Mouse (Mus musculus) kidney, adult 10 weeks (tissue): ENCODE data around the gene Alx1. TPM values are rescaled to one million over a fixed set of nuclear protein-coding genes. Genes with fewer than 3 reads are reported as not detected.

ENCODE experiments used
- polyA plus RNA-seq: library from polyadenylated mRNA; stranded (reverse); fragments of 350-450 nt; fragmentation: Illumina TruSeq; extraction: RNeasy Lipid Tissue Mini Kit (QIAGEN cat#74804); gene quantifications from one replicate; pipeline ENCODE4 v1.2.3, GENCODE M21; 2014; ENCODE audit warnings: low read depth, low replicate concordance

Gene Alx1
- polyA plus RNA-seq: 8.8 TPM

GRCm38 (mm10) chr10:103029730-103030490 is at the start of gene Alx1:
Gene Alx1 (minus strand): TSS chr10:103030215.

Other genes starting within 250 kb of the Alx1 start
- gene Lrriq1, start 206.1 kb upstream of the Alx1 start, polyA plus RNA-seq: 5.5 TPM